Mouse (Mus musculus) hindbrain, embryonic 12.5 days (tissue): Measurements from ENCODE around the gene Espnl. TPM values are rescaled to one million over a fixed set of nuclear protein-coding genes. Genes with fewer than 3 reads are reported as not detected.
A peak's percentile ranks its signal among the peaks of the same experiment; 100 is the strongest.

Experiments used
- ATAC-seq: fragments of 200-750 bp; cut with Nextera tagmentation; 2 replicates; pipeline ENCODE4 v1.8.0; 2017; ENCODE audit warnings: moderate TSS enrichment; ENCODE audit not compliant: low FRiP score
- H3K27ac ChIP-seq: fragments of 300-500 bp; sonication (generic); 2 replicates; pipeline ENCODE4 v1.5.1; 2016; ENCODE audit warnings: mild to moderate bottlenecking
- H3K27me3 ChIP-seq: fragments of 300-500 bp; sonication (generic); 2 replicates; pipeline ENCODE4 v1.6.1; 2016; ENCODE audit warnings: mild to moderate bottlenecking
- H3K36me3 ChIP-seq: fragments of 300-500 bp; sonication (generic); 2 replicates; pipeline ENCODE4 v1.6.1; 2016; ENCODE audit warnings: mild to moderate bottlenecking
- H3K4me1 ChIP-seq: fragments of 300-500 bp; sonication (generic); 2 replicates; pipeline ENCODE4 v1.6.1; 2016
- H3K4me2 ChIP-seq: fragments of 300-500 bp; sonication (generic); replicated peaks from 2 replicates; pipeline ENCODE4 v1.6.1; 2016; ENCODE audit warnings: mild to moderate bottlenecking
- H3K4me3 ChIP-seq: fragments of 300-500 bp; sonication (generic); 2 replicates; pipeline ENCODE4 v1.5.1; 2016; ENCODE audit warnings: mild to moderate bottlenecking
- H3K9ac ChIP-seq: fragments of 300-500 bp; sonication (generic); 2 replicates; pipeline ENCODE4 v1.6.1; 2016; ENCODE audit warnings: mild to moderate bottlenecking, moderate library complexity
- H3K9me3 ChIP-seq: fragments of 300-500 bp; sonication (generic); replicated peaks from 2 replicates; pipeline ENCODE4 v1.6.1; 2016; ENCODE audit warnings: mild to moderate bottlenecking
- WGBS: fragments of 180-500 bp; shearing (Covaris S2); methylation state at CpG from one replicate; pipeline ENCODE4 v1.1.7; 2016; 5-methylcytosine and 5-hydroxymethylcytosine counted together
- polyA plus RNA-seq: library from polyadenylated mRNA; unstranded; fragments of >200 nt; fragmentation: Nextera tagmentation; extraction: Ambion mirVana; gene quantifications from 2 replicates; pipeline ENCODE4 v1.2.1, GENCODE M21; 2016

Gene Espnl
- polyA plus RNA-seq, 1 experiment from 2014 or later: 0.18 TPM

DNA sequence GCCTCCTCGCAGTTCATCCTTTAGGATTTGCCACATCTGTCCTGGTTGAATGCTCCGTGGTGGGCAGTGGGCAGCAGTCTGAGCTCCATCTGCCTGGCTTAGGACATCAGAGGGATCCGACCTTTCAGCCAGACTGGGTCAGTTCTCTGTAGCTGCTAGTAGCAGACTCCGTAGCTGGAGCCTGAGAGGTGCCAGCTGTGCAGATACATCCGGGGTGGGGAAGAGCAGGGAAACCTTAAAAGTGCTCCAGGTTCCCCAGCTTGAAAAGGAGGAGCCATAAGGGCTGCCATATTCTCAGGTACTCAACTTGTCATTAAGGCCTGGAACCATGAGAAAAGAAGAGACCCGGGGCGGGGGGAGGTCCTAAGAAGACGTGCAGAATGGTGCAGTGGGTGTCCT, 43.9 kb downstream of the Espnl start:
- Histone ChIP-seq H3K36me3 (peaks cover 16% of the 10 kb centered on the region; the same call in 1 of the 2 replicates), H3K4me1 (peaks cover 11% of the 10 kb centered on the region), H3K27me3 (peaks cover 28% of the 10 kb centered on the region), H3K27ac (no peak overlapping the region), H3K9me3 (peaks cover 16% of the 10 kb centered on the region; the same call in 1 of the 2 replicates), H3K4me3 (peak overlapping the region; percentile 36), H3K9ac (0 out of 2 replicates have a peak overlapping the region, but pooled peaks have one; percentile 54), H3K4me2 (peak overlapping the region; percentile 73)
- 28% methylated on average over 8 of the region's 8 CpGs for WGBS
- 0 out of 2 replicates have a peak, but pooled peaks have one; percentile 2 for ATAC-seq

DNA sequence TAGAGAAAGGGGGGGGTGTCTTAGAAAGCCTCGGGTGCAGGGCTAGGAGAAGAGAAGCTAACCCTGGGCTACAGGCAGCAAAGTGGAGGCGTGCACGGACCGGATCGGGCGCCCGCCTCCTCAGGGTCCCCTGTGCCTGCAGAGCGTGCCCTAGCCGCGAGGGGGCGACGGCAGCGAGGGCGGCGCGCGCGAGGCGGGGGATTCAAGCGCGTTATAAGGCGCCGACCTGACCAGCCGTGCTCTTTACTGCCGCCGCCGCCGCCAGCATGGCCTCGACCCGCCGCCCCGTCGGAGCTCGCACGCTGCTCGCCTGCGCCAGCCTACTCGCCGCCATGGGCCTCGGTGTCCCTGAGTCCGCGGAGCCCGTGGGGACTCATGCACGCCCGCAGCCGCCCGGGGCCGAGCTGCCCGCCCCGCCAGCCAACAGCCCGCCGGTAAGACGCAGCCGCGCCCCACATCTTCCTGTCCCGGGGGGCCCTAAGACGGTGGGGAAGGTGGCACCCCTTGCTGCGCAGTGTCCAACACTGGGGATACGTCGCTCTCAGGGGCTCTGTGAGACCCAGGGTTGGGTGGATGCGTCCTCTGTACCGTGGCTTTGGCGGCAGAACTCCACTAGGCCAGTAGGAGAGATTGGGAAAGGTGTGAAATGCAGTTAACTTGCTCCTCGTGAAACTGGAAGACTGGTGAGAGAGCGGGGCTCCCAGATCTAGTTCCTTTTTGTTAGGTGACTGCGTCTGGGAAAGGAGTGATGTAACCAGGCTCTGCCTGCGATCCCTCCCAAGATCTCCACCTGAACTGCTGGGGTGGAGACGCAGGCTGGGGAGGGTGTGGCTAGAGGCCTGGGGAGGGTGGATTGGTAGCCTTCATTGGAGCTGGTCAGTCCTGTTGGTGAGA, 44.6 kb downstream of the Espnl start, which contains the start of gene Erfe:
TSS of gene Erfe (plus strand) at position 216 of the 894 bp plus-strand sequence.
- H3K27me3 ChIP-seq: peaks cover 28% of the 10 kb centered on the region
- peaks cover 16% of the 10 kb centered on the region; the same call in 1 of the 2 replicates for H3K9me3 ChIP-seq
- peaks cover 11% of the 10 kb centered on the region for H3K4me1 ChIP-seq
- peaks cover 23% of the 10 kb centered on the region for H3K36me3 ChIP-seq
- peak within 1 kb of the TSS; percentile 73 for H3K4me2 ChIP-seq
- H3K27ac ChIP-seq: no peak within 1 kb of the TSS
- H3K9ac ChIP-seq: peak within 1 kb of the TSS; percentile 54
- 0 out of 2 replicates have a peak, but pooled peaks have one; percentile 35 for ATAC-seq
- H3K4me3 ChIP-seq: peak within 1 kb of the TSS; percentile 36
- under 1% methylated on average over 68 of the region's 68 CpGs for WGBS

DNA sequence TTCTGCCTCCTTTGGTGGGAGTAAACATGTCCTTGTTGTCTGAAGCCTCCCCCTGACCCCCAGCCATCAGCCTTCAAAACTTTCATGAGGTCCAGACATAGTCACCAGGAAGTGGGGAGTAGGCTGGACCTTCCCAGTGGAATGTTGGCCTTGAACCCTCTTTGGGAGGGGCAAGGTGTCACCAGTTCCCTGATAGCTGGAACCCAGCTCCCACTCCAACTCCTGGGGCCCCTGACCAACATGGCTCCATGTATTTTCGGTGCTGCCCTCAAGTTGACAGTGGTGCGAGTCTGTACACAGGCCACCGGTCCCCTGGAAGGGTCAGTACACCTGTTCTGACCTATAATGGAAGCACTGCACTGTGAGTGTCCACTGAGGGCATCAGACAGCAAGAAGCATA, 45.4 kb downstream of the Espnl start:
- ATAC-seq: no peak
- H3K27me3 ChIP-seq: peaks cover 28% of the 10 kb centered on the region
- H3K9ac ChIP-seq: no peak overlapping the region
- peaks cover 31% of the 10 kb centered on the region for H3K36me3 ChIP-seq
- H3K4me1 ChIP-seq: peaks cover 11% of the 10 kb centered on the region
- H3K4me2 ChIP-seq: no peak overlapping the region
- WGBS: 97% methylated on average over 3 of the region's 3 CpGs
- H3K4me3 ChIP-seq: no peak overlapping the region
- H3K9me3 ChIP-seq: peaks cover 15% of the 10 kb centered on the region; the same call in 1 of the 2 replicates
- H3K27ac ChIP-seq: no peak overlapping the region

DNA sequence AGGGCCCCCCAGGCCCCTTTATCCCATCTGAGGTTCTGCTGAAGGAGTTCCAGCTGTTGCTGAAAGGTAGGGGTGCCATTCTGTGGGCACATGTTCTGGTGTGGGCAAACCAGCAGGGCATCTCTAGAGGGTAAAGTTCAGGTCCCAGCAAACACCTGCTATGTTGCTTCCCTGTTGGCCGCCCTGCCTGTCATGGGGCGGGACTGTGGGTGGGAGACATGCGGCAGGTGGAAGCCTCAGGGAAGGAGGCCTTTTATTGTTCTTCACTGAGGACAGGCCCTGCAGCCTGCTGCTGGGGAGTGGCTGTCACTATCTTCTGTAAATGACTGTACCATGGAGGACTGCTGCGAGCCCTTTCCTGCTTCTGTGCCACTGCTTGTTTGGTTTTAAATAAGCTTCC, 47.5 kb downstream of the Espnl start:
- peaks cover 11% of the 10 kb centered on the region for H3K4me1 ChIP-seq
- peaks cover 3% of the 10 kb centered on the region; the same call in 1 of the 2 replicates for H3K9me3 ChIP-seq
- no peak overlapping the region for H3K9ac ChIP-seq
- H3K4me2 ChIP-seq: no peak overlapping the region
- peaks cover 52% of the 10 kb centered on the region for H3K36me3 ChIP-seq
- H3K27me3 ChIP-seq: peaks cover 28% of the 10 kb centered on the region
- no peak overlapping the region for H3K4me3 ChIP-seq
- H3K27ac ChIP-seq: no peak overlapping the region
- no peak for ATAC-seq
- WGBS: 72% methylated on average over 4 of the region's 4 CpGs

DNA sequence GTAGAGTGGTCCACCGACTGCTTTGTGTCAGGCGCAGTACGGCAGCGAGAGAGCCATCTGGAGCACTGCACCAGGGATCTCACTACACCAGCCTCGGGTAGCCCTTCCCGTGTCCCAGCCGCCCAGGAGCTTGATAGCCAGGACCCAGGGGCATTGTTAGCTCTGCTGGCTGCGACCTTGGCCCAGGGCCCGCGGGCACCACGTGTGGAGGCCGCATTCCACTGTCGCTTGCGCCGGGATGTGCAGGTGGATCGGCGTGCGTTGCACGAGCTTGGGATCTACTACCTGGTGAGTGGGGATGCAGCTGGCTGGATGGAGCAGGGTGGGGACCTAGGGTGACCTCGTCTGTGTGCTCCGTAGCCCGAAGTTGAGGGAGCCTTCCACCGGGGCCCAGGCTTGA, 48.2 kb downstream of the Espnl start:
- no peak overlapping the region for H3K4me2 ChIP-seq
- 86% methylated on average over 23 of the region's 23 CpGs for WGBS
- H3K36me3 ChIP-seq: peaks cover 59% of the 10 kb centered on the region

DNA sequence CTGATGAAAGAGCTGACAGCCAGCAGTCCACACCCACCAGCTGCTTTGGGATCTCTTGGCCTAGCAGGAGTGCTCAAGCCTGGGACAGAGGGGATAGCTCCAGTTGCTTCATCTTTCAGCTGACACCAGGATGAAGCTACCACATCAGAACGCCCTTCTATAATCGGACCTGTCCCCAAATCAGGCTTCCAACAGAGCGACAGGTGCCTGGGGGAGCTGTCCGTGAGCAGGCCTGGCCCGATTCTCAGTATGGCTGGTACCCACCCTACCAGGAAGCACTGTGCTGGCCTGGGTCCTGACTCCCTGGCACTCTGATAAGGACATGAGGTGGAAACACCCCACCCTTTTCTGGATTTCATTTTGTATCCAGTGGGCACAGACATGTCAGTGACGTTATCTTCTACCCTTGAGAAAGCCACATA, 51.5 kb downstream of the Espnl start:
- H3K27me3 ChIP-seq: peaks cover 4% of the 10 kb centered on the region; the same call in 1 of the 2 replicates
- no peak overlapping the region for H3K4me3 ChIP-seq
- H3K36me3 ChIP-seq: peaks cover 92% of the 10 kb centered on the region
- 92% methylated on average over 6 of the region's 6 CpGs for WGBS
- no peak overlapping the region for H3K27ac ChIP-seq
- ATAC-seq: no peak
- peaks cover 2% of the 10 kb centered on the region; the same call in 1 of the 2 replicates for H3K4me1 ChIP-seq
- H3K4me2 ChIP-seq: no peak overlapping the region
- H3K9me3 ChIP-seq: no peaks in the 10 kb centered on the region
- H3K9ac ChIP-seq: no peak overlapping the region

More for the DNA sequence above, 48.2 kb downstream of the Espnl start:
- no peak overlapping the region for H3K4me3 ChIP-seq
- H3K9ac ChIP-seq: no peak overlapping the region
- H3K9me3 ChIP-seq: no peaks in the 10 kb centered on the region
- peaks cover 11% of the 10 kb centered on the region for H3K4me1 ChIP-seq
- H3K27me3 ChIP-seq: peaks cover 28% of the 10 kb centered on the region
- H3K27ac ChIP-seq: no peak overlapping the region
- ATAC-seq: no peak

DNA sequence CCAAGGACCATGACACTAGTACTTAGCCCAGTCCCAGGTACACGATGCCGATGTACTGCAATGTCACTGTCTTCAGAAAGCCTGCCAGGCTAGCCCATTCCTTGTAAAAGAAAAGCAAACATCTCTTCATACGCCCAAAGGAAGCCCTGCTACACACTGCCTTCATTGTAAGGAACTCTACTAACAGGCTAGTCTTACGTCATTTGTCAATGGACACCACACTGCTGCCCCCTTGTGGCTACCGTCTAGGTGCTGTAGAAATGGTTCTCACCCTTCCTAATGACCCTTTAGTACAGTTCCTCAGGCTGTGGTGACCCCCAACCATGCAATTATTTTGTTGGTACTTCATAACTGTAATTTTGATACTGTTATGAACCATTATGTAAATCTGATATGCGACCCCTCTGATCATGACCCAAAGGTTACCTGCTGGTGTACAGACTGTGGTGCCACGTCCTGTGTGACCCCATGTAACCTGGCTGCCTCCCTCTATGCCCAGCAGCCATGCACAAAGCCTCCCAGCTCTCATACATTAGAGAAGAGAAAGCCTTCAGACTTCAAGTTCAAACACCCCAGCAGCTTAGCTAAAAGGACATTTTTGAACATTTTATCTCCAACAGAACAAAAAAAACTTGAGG, 58.7 kb downstream of the Espnl start:
- peak; percentile 60; the same call in 1 of the 2 replicates for ATAC-seq
- H3K9ac ChIP-seq: no peak overlapping the region
- H3K9me3 ChIP-seq: no peaks in the 10 kb centered on the region
- H3K27me3 ChIP-seq: no peaks in the 10 kb centered on the region
- H3K4me1 ChIP-seq: no peaks in the 10 kb centered on the region
- no peak overlapping the region for H3K27ac ChIP-seq
- H3K4me3 ChIP-seq: no peak overlapping the region
- 63% methylated on average over 7 of the region's 7 CpGs for WGBS
- no peak overlapping the region for H3K4me2 ChIP-seq
- peaks cover 92% of the 10 kb centered on the region for H3K36me3 ChIP-seq

DNA sequence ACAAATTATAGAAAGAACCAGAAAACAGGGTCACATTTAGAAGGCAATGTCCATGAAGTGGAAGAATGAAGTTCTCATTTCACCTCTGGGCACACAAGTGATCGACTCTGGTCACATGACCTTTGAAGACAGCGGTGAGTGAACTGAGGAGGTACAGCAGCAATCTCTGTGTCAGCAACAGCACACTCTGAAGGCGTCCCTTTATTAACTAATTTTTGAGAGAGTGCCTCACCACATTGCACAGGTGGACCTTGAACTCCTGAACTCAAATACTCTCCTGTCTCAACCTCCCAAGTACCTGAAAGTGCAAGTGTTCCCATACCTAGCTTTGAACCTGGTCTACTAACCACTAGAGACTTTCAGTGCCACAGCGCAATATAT, 59.2 kb downstream of the Espnl start:
- WGBS: 93% methylated on average over 4 of the region's 4 CpGs
- no peak overlapping the region for H3K27ac ChIP-seq
- H3K4me1 ChIP-seq: no peaks in the 10 kb centered on the region
- H3K4me2 ChIP-seq: no peak overlapping the region
- H3K27me3 ChIP-seq: no peaks in the 10 kb centered on the region
- ATAC-seq: no peak
- peaks cover 90% of the 10 kb centered on the region for H3K36me3 ChIP-seq
- H3K9me3 ChIP-seq: no peaks in the 10 kb centered on the region
- no peak overlapping the region for H3K9ac ChIP-seq
- H3K4me3 ChIP-seq: no peak overlapping the region

DNA sequence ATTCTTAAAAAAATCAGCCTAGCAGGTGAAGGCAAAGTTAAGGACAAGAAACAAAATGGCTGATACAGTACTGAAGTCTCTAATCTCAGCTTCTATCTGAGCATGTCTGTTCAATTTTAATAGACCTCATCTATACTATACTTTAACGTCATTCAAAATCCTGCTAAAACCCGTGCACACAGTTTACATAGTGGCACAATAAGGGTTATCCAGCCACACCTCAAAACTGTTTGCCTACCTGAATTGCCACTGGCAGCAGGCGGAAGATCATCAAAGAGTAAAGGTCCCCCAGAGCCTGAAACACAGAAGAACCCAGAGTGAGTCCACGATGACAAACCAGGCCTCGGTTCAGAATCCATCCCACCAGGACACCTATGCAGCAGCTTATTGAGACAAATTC, 68.5 kb downstream of the Espnl start:
- Histone ChIP-seq H3K9me3 (no peaks in the 10 kb centered on the region), H3K36me3 (peaks cover 73% of the 10 kb centered on the region), H3K4me3 (no peak overlapping the region), H3K4me1 (no peaks in the 10 kb centered on the region), H3K27ac (no peak overlapping the region), H3K4me2 (no peak overlapping the region), H3K9ac (no peak overlapping the region), H3K27me3 (no peaks in the 10 kb centered on the region)
- ATAC-seq: no peak
- WGBS: 97% methylated on average over 5 of the region's 5 CpGs

DNA sequence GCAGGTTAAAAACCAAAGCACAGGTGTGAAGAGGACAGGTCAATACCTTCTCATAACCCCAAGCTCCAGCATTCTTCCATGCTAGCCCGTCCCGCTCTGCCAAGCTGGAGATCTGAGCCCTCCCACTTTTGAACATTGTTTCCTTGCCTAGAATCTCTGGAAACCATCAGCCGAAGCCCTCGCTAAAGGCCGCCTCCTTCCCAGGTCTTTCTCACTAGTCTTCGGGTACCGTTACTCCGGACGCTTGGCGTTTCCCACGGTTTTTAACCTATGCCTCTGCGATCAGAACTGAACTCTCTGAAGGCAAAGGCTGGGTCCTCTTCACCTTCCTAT, 76.0 kb downstream of the Espnl start:
- peaks cover 16% of the 10 kb centered on the region for H3K4me1 ChIP-seq
- peak overlapping the region; percentile 72 for H3K4me2 ChIP-seq
- H3K9me3 ChIP-seq: no peaks in the 10 kb centered on the region
- peaks cover 14% of the 10 kb centered on the region; the same call in 1 of the 2 replicates for H3K36me3 ChIP-seq
- WGBS: under 1% methylated on average over 12 of the region's 12 CpGs
- H3K4me3 ChIP-seq: peak overlapping the region; percentile 82
- H3K27ac ChIP-seq: peak overlapping the region; percentile 91
- H3K9ac ChIP-seq: peak overlapping the region; percentile 93
- ATAC-seq: no peak
- H3K27me3 ChIP-seq: no peaks in the 10 kb centered on the region
